Mouse (Mus musculus) macrophage (primary cell): ENCODE measurements around the gene Zbtb40. TPM values are rescaled to one million over a fixed set of nuclear protein-coding genes. Genes with fewer than 3 reads are reported as not detected.

Experiments used
- H3K27ac ChIP-seq: fragments of 350-480 bp; formaldehyde crosslinking; 2 replicates; pipeline ENCODE4 v1.9.0; 2021
- H3K36me3 ChIP-seq: fragments of 350-480 bp; formaldehyde crosslinking; 2 replicates; pipeline ENCODE4 v1.9.0; 2021; ENCODE audit errors: inconsistent target
- H3K4me3 ChIP-seq: fragments of 350-480 bp; formaldehyde crosslinking; 2 replicates; pipeline ENCODE4 v1.9.0; 2021; ENCODE audit errors: inconsistent target
- H3K79me2 ChIP-seq: fragments of 350-480 bp; formaldehyde crosslinking; 2 replicates; pipeline ENCODE4 v1.9.0; 2021; ENCODE audit errors: inconsistent target
- WGBS: methylation state at CpG from one replicate; pipeline ENCODE4 v1.1.7; 2026; ENCODE audit warnings: inconsistent platforms; ENCODE audit not compliant: missing documents; 5-methylcytosine and 5-hydroxymethylcytosine counted together
- polyA plus RNA-seq: library from polyadenylated mRNA; stranded (reverse); fragments of 250-400 nt; gene quantifications from 3 replicates; pipeline ENCODE4 v1.2.4, GENCODE M21; 2018; ENCODE audit warnings: inconsistent platforms

Gene Zbtb40
- polyA plus RNA-seq, 1 experiment from 2014 or later = 2.4 TPM

- Histone ChIP-seq H3K36me3 (no peaks in the 10 kb centered on the region), H3K79me2 (no peaks in the 10 kb centered on the region), H3K4me3 (no peak overlapping the region), H3K27ac (no peak overlapping the region)
- 55% methylated on average over 10 of the region's 10 CpGs for WGBS
Observed at GRCm38 (mm10) chr4:136949266-136949989, 99.2 kb downstream of the Zbtb40 start.

- Histone ChIP-seq H3K36me3 (no peaks in the 10 kb centered on the region), H3K79me2 (no peaks in the 10 kb centered on the region), H3K4me3 (no peak overlapping the region), H3K27ac (no peak overlapping the region)
- 76% methylated on average over 17 of the region's 17 CpGs for WGBS
Observed at GRCm38 (mm10) chr4:136945397-136945796, 103.2 kb downstream of the Zbtb40 start.

- Histone ChIP-seq H3K79me2 (no peaks in the 10 kb centered on the region), H3K36me3 (no peaks in the 10 kb centered on the region), H3K27ac (no peak overlapping the region), H3K4me3 (no peak overlapping the region)
- 88% methylated on average over 11 of the region's 11 CpGs for WGBS
Observed at GRCm38 (mm10) chr4:136944558-136945350, 103.8 kb downstream of the Zbtb40 start.

GRCm38 (mm10) chr4:136943175-136943574 lies 105.4 kb downstream of the Zbtb40 start:
- H3K27ac ChIP-seq = no peak overlapping the region
- 21% methylated on average over 13 of the region's 13 CpGs for WGBS

GRCm38 (mm10) chr4:136942761-136943160 lies 105.8 kb downstream of the Zbtb40 start:
- 23% methylated on average over 18 of the region's 18 CpGs for WGBS
- Histone ChIP-seq H3K79me2 (no peaks in the 10 kb centered on the region), H3K27ac (no peak overlapping the region), H3K36me3 (no peaks in the 10 kb centered on the region), H3K4me3 (no peak overlapping the region)

More at GRCm38 (mm10) chr4:136943175-136943574, 105.4 kb downstream of the Zbtb40 start:
- H3K79me2 ChIP-seq = no peaks in the 10 kb centered on the region
- no peaks in the 10 kb centered on the region for H3K36me3 ChIP-seq
- H3K4me3 ChIP-seq = no peak overlapping the region

- Histone ChIP-seq H3K27ac (no peak overlapping the region), H3K79me2 (no peaks in the 10 kb centered on the region), H3K4me3 (no peak overlapping the region), H3K36me3 (no peaks in the 10 kb centered on the region)
- WGBS = 82% methylated on average over 5 of the region's 5 CpGs
Observed at GRCm38 (mm10) chr4:136937935-136938334, 110.7 kb downstream of the Zbtb40 start.

GRCm38 (mm10) chr4:136937344-136937743 lies 111.3 kb downstream of the Zbtb40 start:
- Histone ChIP-seq H3K27ac (no peak overlapping the region), H3K4me3 (no peak overlapping the region), H3K79me2 (no peaks in the 10 kb centered on the region), H3K36me3 (no peaks in the 10 kb centered on the region)
- WGBS = 66% methylated on average over 4 of the region's 4 CpGs

- 40% methylated on average over 16 of the region's 18 CpGs for WGBS
- H3K4me3 ChIP-seq = no peak overlapping the region
- H3K79me2 ChIP-seq = no peaks in the 10 kb centered on the region
- H3K36me3 ChIP-seq = no peaks in the 10 kb centered on the region
- no peak overlapping the region for H3K27ac ChIP-seq
Observed at GRCm38 (mm10) chr4:136934746-136935613, 113.6 kb downstream of the Zbtb40 start.

GRCm38 (mm10) chr4:136930474-136930873 lies 118.1 kb downstream of the Zbtb40 start:
- no peak overlapping the region for H3K4me3 ChIP-seq
- no peaks in the 10 kb centered on the region for H3K36me3 ChIP-seq
- H3K27ac ChIP-seq = no peak overlapping the region
- no peaks in the 10 kb centered on the region for H3K79me2 ChIP-seq
- WGBS = 72% methylated on average over 7 of the region's 8 CpGs

Other genes starting within 250 kb of the Zbtb40 start
- 0.07 to 0.10 TPM in 2 of 3 replicates, not detected in the other for gene Ephb2, start 212.8 kb downstream of the Zbtb40 start, polyA plus RNA-seq
- gene C1qb, start 162.6 kb downstream of the Zbtb40 start, polyA plus RNA-seq = 3,433 to 4,548 TPM (median 3,856 TPM) in 3 replicates
- 1,305 to 3,254 TPM (median 2,696 TPM) in 3 replicates for gene C1qc, start 155.7 kb downstream of the Zbtb40 start, polyA plus RNA-seq
- 239 to 760 TPM (median 518 TPM) in 3 replicates for gene C1qa, start 150.0 kb downstream of the Zbtb40 start, polyA plus RNA-seq
- not detected in 3 replicates for gene Epha8, start 92.0 kb downstream of the Zbtb40 start, polyA plus RNA-seq
- gene Wnt4, start 228.7 kb upstream of the Zbtb40 start, polyA plus RNA-seq = not detected in 3 replicates